Mouse (Mus musculus) midbrain, embryonic 13.5 days (tissue): ENCODE data around the gene Arl5c. TPM values are rescaled to one million over a fixed set of nuclear protein-coding genes. Genes with fewer than 3 reads are reported as not detected.

Source experiments
- microRNA-seq: library from miRNA; unstranded; fragments of <30 nt; microRNA quantifications from one replicate; pipeline ENCODE4, GENCODE M21; 2016
- polyA plus RNA-seq: library from polyadenylated mRNA; unstranded; fragments of >200 nt; fragmentation: Nextera tagmentation; extraction: Ambion mirVana; gene quantifications from 2 replicates; pipeline ENCODE4 v1.2.1, GENCODE M21; 2015

Arl5c gene
- polyA plus RNA-seq, 1 experiment from 2014 or later, result 10.5 TPM

Small RNAs within 50 kb of the gene (microRNA-seq; reads per million reads assigned to microRNA genes)
- gene Gm22461 (not detected), gene Gm27597 (not detected)

Other genes with a start within 250 kb of the Arl5c start
- 19.0 and 19.6 TPM in 2 replicates for gene Cwc25, start 229.6 kb downstream of the Arl5c start, polyA plus RNA-seq
- gene 1700001P01Rik, start 220.3 kb downstream of the Arl5c start, polyA plus RNA-seq, result 0.81 and 1.1 TPM in 2 replicates
- 363 and 377 TPM in 2 replicates for gene Rpl23, start 213.7 kb downstream of the Arl5c start, polyA plus RNA-seq
- gene Lasp1, start 197.2 kb downstream of the Arl5c start, polyA plus RNA-seq, result 136 and 137 TPM in 2 replicates
- gene B230217C12Rik, start 155.4 kb downstream of the Arl5c start, polyA plus RNA-seq, result 23.2 and 24.8 TPM in 2 replicates
- 0.59 and 0.74 TPM in 2 replicates for gene Fbxo47, start 112.0 kb downstream of the Arl5c start, polyA plus RNA-seq
- gene Plxdc1, start 9.7 kb downstream of the Arl5c start, polyA plus RNA-seq, result 0.38 and 0.63 TPM in 2 replicates
- gene Cacnb1, start 26.9 kb upstream of the Arl5c start, polyA plus RNA-seq, result 49.8 and 51.8 TPM in 2 replicates
- 699 and 710 TPM in 2 replicates for gene Rpl19, start 30.5 kb upstream of the Arl5c start, polyA plus RNA-seq
- 1.6 and 1.7 TPM in 2 replicates for gene Stac2, start 57.3 kb upstream of the Arl5c start, polyA plus RNA-seq
- gene Fbxl20, start 154.2 kb upstream of the Arl5c start, polyA plus RNA-seq, result 27.0 and 33.7 TPM in 2 replicates
- 74.3 and 75.7 TPM in 2 replicates for gene Med1, start 197.1 kb upstream of the Arl5c start, polyA plus RNA-seq
- gene Cdk12, start 206.9 kb upstream of the Arl5c start, polyA plus RNA-seq, result 12.2 and 12.9 TPM in 2 replicates